Mouse (Mus musculus): ENCODE data around the gene Arpc5. TPM values are rescaled to one million over a fixed set of nuclear protein-coding genes. Genes with fewer than 3 reads are reported as not detected.

Arpc5 gene
- polyA plus RNA-seq, 1 experiment: 103 TPM

GRCm38 (mm10) chr1:152792736-152793494 lies 26.6 kb downstream of the Arpc5 start:
- no peak for TF ChIP-seq CTCF (IDR thresholded peaks at IDR 0.05; ENCODE audit: extremely low read depth, insufficient read depth, low read length)
- no peak for TF ChIP-seq POLR2A (IDR thresholded peaks at IDR 0.05; ENCODE audit: extremely low read depth, insufficient read depth, low read length)
- Histone ChIP-seq H3K27ac (ENCODE audit: insufficient read depth, low read length) (peak overlapping the region; percentile 80), H3K4me1 (ENCODE audit: control insufficient read depth, insufficient read depth, low read length) (no peaks in the 10 kb centered on the region)

GRCm38 (mm10) chr1:152793495-152794130 lies 27.3 kb downstream of the Arpc5 start:
- Histone ChIP-seq H3K4me1 (ENCODE audit: control insufficient read depth, insufficient read depth, low read length) (no peaks in the 10 kb centered on the region), H3K27ac (ENCODE audit: insufficient read depth, low read length) (peak overlapping the region; percentile 80; the same call in 1 of the 2 replicates), H3K4me3 (ENCODE audit: insufficient read depth, low read length) (no peak overlapping the region)
- TF ChIP-seq CTCF (IDR thresholded peaks at IDR 0.05; ENCODE audit: extremely low read depth, insufficient read depth, low read length) (no peak), POLR2A (IDR thresholded peaks at IDR 0.05; ENCODE audit: extremely low read depth, insufficient read depth, low read length) (no peak)

More at GRCm38 (mm10) chr1:152792736-152793494, 26.6 kb downstream of the Arpc5 start:
- H3K4me3 ChIP-seq (ENCODE audit: insufficient read depth, low read length): no peak overlapping the region

- H3K4me1 ChIP-seq (ENCODE audit: control insufficient read depth, insufficient read depth, low read length): peaks cover 5% of the 10 kb centered on the region; the same call in 1 of the 2 replicates
- H3K4me3 ChIP-seq (ENCODE audit: insufficient read depth, low read length): no peak overlapping the region
- H3K27ac ChIP-seq (ENCODE audit: insufficient read depth, low read length): no peak overlapping the region
- no peak for TF ChIP-seq POLR2A (IDR thresholded peaks at IDR 0.05; ENCODE audit: extremely low read depth, insufficient read depth, low read length)
- TF ChIP-seq CTCF (IDR thresholded peaks at IDR 0.05; ENCODE audit: extremely low read depth, insufficient read depth, low read length): no peak
These were observed 29.4 kb downstream of the Arpc5 start for GRCm38 (mm10) chr1:152795688-152796255.

GRCm38 (mm10) chr1:152796683-152797263 lies 30.4 kb downstream of the Arpc5 start:
- no peak overlapping the region for H3K27ac ChIP-seq (ENCODE audit: insufficient read depth, low read length)
- TF ChIP-seq CTCF (IDR thresholded peaks at IDR 0.05; ENCODE audit: extremely low read depth, insufficient read depth, low read length): no peak
- TF ChIP-seq POLR2A (IDR thresholded peaks at IDR 0.05; ENCODE audit: extremely low read depth, insufficient read depth, low read length): no peak
- peaks cover 5% of the 10 kb centered on the region; the same call in 1 of the 2 replicates for H3K4me1 ChIP-seq (ENCODE audit: control insufficient read depth, insufficient read depth, low read length)
- no peak overlapping the region for H3K4me3 ChIP-seq (ENCODE audit: insufficient read depth, low read length)

GRCm38 (mm10) chr1:152798125-152798524 lies 31.8 kb downstream of the Arpc5 start:
- H3K27ac ChIP-seq (ENCODE audit: insufficient read depth, low read length): no peak overlapping the region
- H3K4me1 ChIP-seq (ENCODE audit: control insufficient read depth, insufficient read depth, low read length): peaks cover 5% of the 10 kb centered on the region; the same call in 1 of the 2 replicates
- no peak overlapping the region for H3K4me3 ChIP-seq (ENCODE audit: insufficient read depth, low read length)
- TF ChIP-seq POLR2A (IDR thresholded peaks at IDR 0.05; ENCODE audit: extremely low read depth, insufficient read depth, low read length): no peak
- TF ChIP-seq CTCF (IDR thresholded peaks at IDR 0.05; ENCODE audit: extremely low read depth, insufficient read depth, low read length): no peak

GRCm38 (mm10) chr1:152799897-152800296 lies 33.6 kb downstream of the Arpc5 start, which contains the start of gene Ncf2:
Gene Ncf2, plus strand, starts transcription at chr1:152800194.
- Histone ChIP-seq H3K27ac (ENCODE audit: insufficient read depth, low read length) (no peak within 1 kb of the TSS), H3K4me1 (ENCODE audit: control insufficient read depth, insufficient read depth, low read length) (peaks cover 5% of the 10 kb centered on the region; the same call in 1 of the 2 replicates), H3K4me3 (ENCODE audit: insufficient read depth, low read length) (no peak within 1 kb of the TSS)
- TF ChIP-seq POLR2A (IDR thresholded peaks at IDR 0.05; ENCODE audit: extremely low read depth, insufficient read depth, low read length) (no peak), CTCF (IDR thresholded peaks at IDR 0.05; ENCODE audit: extremely low read depth, insufficient read depth, low read length) (no peak)

- Histone ChIP-seq H3K4me3 (ENCODE audit: insufficient read depth, low read length) (no peak overlapping the region), H3K27ac (ENCODE audit: insufficient read depth, low read length) (no peak overlapping the region), H3K4me1 (ENCODE audit: control insufficient read depth, insufficient read depth, low read length) (peaks cover 5% of the 10 kb centered on the region; the same call in 1 of the 2 replicates)
- TF ChIP-seq POLR2A (IDR thresholded peaks at IDR 0.05; ENCODE audit: extremely low read depth, insufficient read depth, low read length) (no peak), CTCF (IDR thresholded peaks at IDR 0.05; ENCODE audit: extremely low read depth, insufficient read depth, low read length) (no peak)
These were observed 34.4 kb downstream of the Arpc5 start for GRCm38 (mm10) chr1:152800633-152801176.

- H3K27ac ChIP-seq (ENCODE audit: insufficient read depth, low read length): no peak overlapping the region
- TF ChIP-seq POLR2A (IDR thresholded peaks at IDR 0.05; ENCODE audit: extremely low read depth, insufficient read depth, low read length) (no peak), CTCF (IDR thresholded peaks at IDR 0.05; ENCODE audit: extremely low read depth, insufficient read depth, low read length) (no peak)
- peaks cover 8% of the 10 kb centered on the region for H3K4me1 ChIP-seq (ENCODE audit: control insufficient read depth, insufficient read depth, low read length)
- no peak overlapping the region for H3K4me3 ChIP-seq (ENCODE audit: insufficient read depth, low read length)
These were observed 38.6 kb downstream of the Arpc5 start for GRCm38 (mm10) chr1:152804907-152805306.
